Mouse (Mus musculus): ENCODE measurements around the gene Serinc5. TPM values are rescaled to one million over a fixed set of nuclear protein-coding genes. Genes with fewer than 3 reads are reported as not detected.

Serinc5 gene
- polyA plus RNA-seq, 1 experiment = 24.3 TPM

GRCm38 (mm10) chr13:92711821-92712220, 100.9 kb downstream of the Serinc5 start:
- H3K4me1 ChIP-seq (ENCODE audit: control insufficient read depth, insufficient read depth, insufficient read length, low read length) = no peaks in the 10 kb centered on the region; the same call in 1 of the 2 replicates
- peaks cover 12% of the 10 kb centered on the region for H3K36me3 ChIP-seq (ENCODE audit: control insufficient read depth, insufficient read depth, low read length)
- no peak for TF ChIP-seq POLR2A (IDR thresholded peaks at IDR 0.05; ENCODE audit: low read depth, low read length)
- no peak for TF ChIP-seq CTCF (IDR thresholded peaks at IDR 0.05; ENCODE audit: extremely low read depth, insufficient read length, insufficient replicate concordance, low read depth, low read length)
- H3K4me3 ChIP-seq (ENCODE audit: low read depth, low read length) = no peak overlapping the region
- no peak overlapping the region for H3K27ac ChIP-seq (ENCODE audit: insufficient read depth, low read depth, low read length)
- WGBS = 96% methylated on average over 1 of the region's 1 CpGs
- no peaks in the 10 kb centered on the region for H3K27me3 ChIP-seq (ENCODE audit: control insufficient read depth, insufficient read depth, low read length)

GRCm38 (mm10) chr13:92712619-92713018, 101.7 kb downstream of the Serinc5 start:
- Histone ChIP-seq H3K36me3 (ENCODE audit: control insufficient read depth, insufficient read depth, low read length) (peaks cover 11% of the 10 kb centered on the region), H3K4me3 (ENCODE audit: low read depth, low read length) (no peak overlapping the region), H3K27me3 (ENCODE audit: control insufficient read depth, insufficient read depth, low read length) (no peaks in the 10 kb centered on the region), H3K4me1 (ENCODE audit: control insufficient read depth, insufficient read depth, insufficient read length, low read length) (no peaks in the 10 kb centered on the region; the same call in 1 of the 2 replicates), H3K27ac (ENCODE audit: insufficient read depth, low read depth, low read length) (no peak overlapping the region)
- TF ChIP-seq CTCF (IDR thresholded peaks at IDR 0.05; ENCODE audit: extremely low read depth, insufficient read length, insufficient replicate concordance, low read depth, low read length) (no peak), POLR2A (IDR thresholded peaks at IDR 0.05; ENCODE audit: low read depth, low read length) (no peak)
- WGBS = 85% methylated on average over 4 of the region's 4 CpGs

- TF ChIP-seq POLR2A (IDR thresholded peaks at IDR 0.05; ENCODE audit: low read depth, low read length) (no peak), CTCF (IDR thresholded peaks at IDR 0.05; ENCODE audit: extremely low read depth, insufficient read length, insufficient replicate concordance, low read depth, low read length) (no peak)
- Histone ChIP-seq H3K27ac (ENCODE audit: insufficient read depth, low read depth, low read length) (no peak overlapping the region), H3K36me3 (ENCODE audit: control insufficient read depth, insufficient read depth, low read length) (no peaks in the 10 kb centered on the region), H3K27me3 (ENCODE audit: control insufficient read depth, insufficient read depth, low read length) (no peaks in the 10 kb centered on the region), H3K4me1 (ENCODE audit: control insufficient read depth, insufficient read depth, insufficient read length, low read length) (no peaks in the 10 kb centered on the region), H3K4me3 (ENCODE audit: low read depth, low read length) (no peak overlapping the region)
- 90% methylated on average over 3 of the region's 3 CpGs for WGBS
Observed at GRCm38 (mm10) chr13:92717851-92718665, 107.2 kb downstream of the Serinc5 start.

- TF ChIP-seq CTCF (IDR thresholded peaks at IDR 0.05; ENCODE audit: extremely low read depth, insufficient read length, insufficient replicate concordance, low read depth, low read length) (no peak), POLR2A (IDR thresholded peaks at IDR 0.05; ENCODE audit: low read depth, low read length) (no peak)
- 87% methylated on average over 4 of the region's 4 CpGs for WGBS
- no peaks in the 10 kb centered on the region for H3K36me3 ChIP-seq (ENCODE audit: control insufficient read depth, insufficient read depth, low read length)
- H3K4me1 ChIP-seq (ENCODE audit: control insufficient read depth, insufficient read depth, insufficient read length, low read length) = no peaks in the 10 kb centered on the region
- H3K4me3 ChIP-seq (ENCODE audit: low read depth, low read length) = no peak overlapping the region
- H3K27me3 ChIP-seq (ENCODE audit: control insufficient read depth, insufficient read depth, low read length) = no peaks in the 10 kb centered on the region
- H3K27ac ChIP-seq (ENCODE audit: insufficient read depth, low read depth, low read length) = no peak overlapping the region
Observed at GRCm38 (mm10) chr13:92721006-92721405, 110.1 kb downstream of the Serinc5 start.

GRCm38 (mm10) chr13:92722389-92722788, 111.5 kb downstream of the Serinc5 start:
- H3K4me1 ChIP-seq (ENCODE audit: control insufficient read depth, insufficient read depth, insufficient read length, low read length) = no peaks in the 10 kb centered on the region
- H3K4me3 ChIP-seq (ENCODE audit: low read depth, low read length) = peak overlapping the region; percentile 3; the same call in 1 of the 2 replicates
- no peak overlapping the region for H3K27ac ChIP-seq (ENCODE audit: insufficient read depth, low read depth, low read length)
- 32% methylated on average over 5 of the region's 5 CpGs for WGBS
- H3K36me3 ChIP-seq (ENCODE audit: control insufficient read depth, insufficient read depth, low read length) = no peaks in the 10 kb centered on the region
- TF ChIP-seq POLR2A (IDR thresholded peaks at IDR 0.05; ENCODE audit: low read depth, low read length) (no peak), CTCF (IDR thresholded peaks at IDR 0.05; ENCODE audit: extremely low read depth, insufficient read length, insufficient replicate concordance, low read depth, low read length) (no peak)
- H3K27me3 ChIP-seq (ENCODE audit: control insufficient read depth, insufficient read depth, low read length) = no peaks in the 10 kb centered on the region

GRCm38 (mm10) chr13:92729811-92730210, 118.9 kb downstream of the Serinc5 start:
- H3K27me3 ChIP-seq (ENCODE audit: control insufficient read depth, insufficient read depth, low read length) = no peaks in the 10 kb centered on the region
- no peak overlapping the region for H3K27ac ChIP-seq (ENCODE audit: insufficient read depth, low read depth, low read length)
- no peaks in the 10 kb centered on the region for H3K36me3 ChIP-seq (ENCODE audit: control insufficient read depth, insufficient read depth, low read length)
- no peak overlapping the region for H3K4me3 ChIP-seq (ENCODE audit: low read depth, low read length)
- WGBS = 43% methylated on average over 13 of the region's 13 CpGs
- no peaks in the 10 kb centered on the region for H3K4me1 ChIP-seq (ENCODE audit: control insufficient read depth, insufficient read depth, insufficient read length, low read length)
- TF ChIP-seq CTCF (IDR thresholded peaks at IDR 0.05; ENCODE audit: extremely low read depth, insufficient read length, insufficient replicate concordance, low read depth, low read length) = no peak
- no peak for TF ChIP-seq POLR2A (IDR thresholded peaks at IDR 0.05; ENCODE audit: low read depth, low read length)

- Histone ChIP-seq H3K27ac (ENCODE audit: insufficient read depth, low read depth, low read length) (no peak overlapping the region), H3K4me3 (ENCODE audit: low read depth, low read length) (no peak overlapping the region), H3K36me3 (ENCODE audit: control insufficient read depth, insufficient read depth, low read length) (no peaks in the 10 kb centered on the region), H3K27me3 (ENCODE audit: control insufficient read depth, insufficient read depth, low read length) (no peaks in the 10 kb centered on the region), H3K4me1 (ENCODE audit: control insufficient read depth, insufficient read depth, insufficient read length, low read length) (no peaks in the 10 kb centered on the region)
- WGBS = 72% methylated on average over 6 of the region's 6 CpGs
- TF ChIP-seq CTCF (IDR thresholded peaks at IDR 0.05; ENCODE audit: extremely low read depth, insufficient read length, insufficient replicate concordance, low read depth, low read length) (no peak), POLR2A (IDR thresholded peaks at IDR 0.05; ENCODE audit: low read depth, low read length) (no peak)
Observed at GRCm38 (mm10) chr13:92731811-92732210, 120.9 kb downstream of the Serinc5 start.

All from small intestine, adult 2 months (tissue).